Mouse (Mus musculus): ENCODE data around the gene Brdt.

The Brdt gene

GRCm38 (mm10) chr5:107330916-107331421 is at the start of gene Brdt:
Gene Brdt (plus strand): TSS chr5:107331159.
- DNase-seq (ENCODE audit: low read depth) = no peak

DNA sequence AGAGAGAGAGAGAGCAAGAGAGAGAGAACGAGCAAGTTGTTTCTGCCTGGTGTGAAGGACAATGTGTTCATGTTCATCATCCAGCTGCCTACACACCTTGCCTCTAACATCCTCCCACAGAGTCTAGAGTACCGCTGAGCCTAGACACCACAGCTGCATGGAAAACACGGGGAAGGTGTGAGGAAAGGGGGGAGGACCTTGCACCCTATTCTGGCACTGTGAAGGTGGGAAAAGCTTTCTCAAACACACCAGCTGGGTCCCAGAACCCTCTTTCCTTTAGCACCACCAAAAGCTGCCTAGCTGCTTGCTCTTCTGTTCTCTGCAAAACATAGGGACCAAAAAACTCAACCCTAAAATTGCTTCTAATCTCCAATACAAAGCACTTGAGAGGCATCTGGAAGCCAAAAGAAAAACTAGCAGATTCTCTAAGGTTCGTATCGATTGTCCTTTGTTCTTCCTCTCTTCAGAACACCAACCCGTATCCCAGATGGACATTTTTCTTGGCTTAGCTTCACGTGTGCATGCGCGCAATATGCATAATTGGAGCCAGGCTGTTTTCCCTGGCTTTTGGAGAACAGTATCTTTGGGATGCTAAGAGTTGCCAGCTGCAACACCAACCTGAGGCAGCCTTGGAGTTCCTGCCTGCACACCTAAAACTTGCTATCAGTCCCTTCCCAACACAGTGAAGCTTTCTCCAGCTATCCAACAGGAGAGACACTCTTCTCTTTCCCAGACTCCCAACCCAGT is 48.2 kb upstream of the Brdt start:
- DNase-seq (ENCODE audit: low read depth) = no peak

DNA sequence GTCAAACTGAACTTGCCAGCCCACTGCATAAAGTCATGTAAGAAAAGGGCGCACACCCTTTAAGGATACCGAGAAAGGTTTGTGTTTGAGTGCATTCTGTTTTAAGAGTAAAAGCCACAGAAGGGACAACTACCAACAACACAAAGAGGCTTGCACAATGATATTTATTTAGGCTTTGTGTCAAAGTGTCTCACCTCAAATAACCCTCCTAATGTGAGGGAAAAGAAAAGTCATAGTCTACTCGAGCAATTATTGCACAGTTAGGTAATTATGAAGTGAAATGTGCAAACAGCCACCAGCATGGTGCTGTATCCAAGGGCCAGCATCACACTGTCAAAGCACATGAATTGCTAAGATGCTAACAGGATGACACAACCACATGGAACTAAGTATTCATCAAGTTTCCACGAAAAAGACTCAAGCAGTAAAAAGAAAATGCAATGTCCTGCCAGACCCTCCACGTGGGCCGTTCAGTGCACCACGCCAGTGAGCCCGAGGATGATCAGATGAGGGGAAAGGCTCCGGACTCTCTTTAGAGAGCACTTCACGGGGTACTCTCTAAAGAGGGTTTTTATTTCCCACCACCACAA is 46.9 kb upstream of the Brdt start:
- DNase-seq (ENCODE audit: low read depth) = no peak

DNA sequence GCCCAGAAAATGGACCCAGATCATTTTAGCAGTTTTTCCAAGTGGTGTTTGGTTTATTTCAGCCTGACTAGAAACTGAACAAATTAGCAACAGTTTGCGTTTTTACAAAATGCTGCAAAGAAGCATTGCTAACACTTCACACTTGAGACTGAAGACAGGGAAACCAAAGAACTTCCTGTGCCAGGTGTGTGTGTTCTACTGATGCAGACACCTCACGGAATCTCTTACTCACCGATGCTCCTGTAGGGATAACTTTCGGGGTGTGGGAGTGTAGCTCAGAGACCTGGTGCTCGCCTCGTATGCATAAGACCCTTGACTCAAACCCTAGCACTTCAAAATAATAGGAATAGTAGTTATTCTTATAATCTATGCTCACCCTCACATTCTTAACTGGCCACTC is 45.4 kb upstream of the Brdt start:
- DNase-seq (ENCODE audit: low read depth) = no peak

- peak; percentile 83 for DNase-seq (ENCODE audit: low read depth)
Measured at GRCm38 (mm10) chr5:107287254-107287907, 43.6 kb upstream of the Brdt start.

DNA sequence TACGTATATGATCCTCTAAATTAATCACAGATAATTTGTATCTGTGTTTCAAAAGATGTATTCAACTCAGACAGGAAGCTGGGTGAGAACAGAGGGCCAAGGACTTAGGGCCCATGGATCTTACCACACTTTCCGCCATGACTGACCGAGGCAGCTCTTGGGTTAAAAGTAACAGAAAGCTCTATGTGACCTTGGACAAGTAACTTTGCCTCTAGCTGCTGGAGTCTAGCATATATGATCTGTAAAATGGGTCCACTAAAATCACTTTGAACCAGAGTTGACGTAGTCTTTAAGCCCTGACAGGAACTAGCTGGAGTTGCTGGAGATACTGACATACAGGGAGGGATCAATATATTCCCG is 43.1 kb upstream of the Brdt start:
- DNase-seq (ENCODE audit: low read depth) = peak; percentile 33

GRCm38 (mm10) chr5:107288427-107289233 is 42.3 kb upstream of the Brdt start:
- peak; percentile 59 for DNase-seq (ENCODE audit: low read depth)

GRCm38 (mm10) chr5:107289234-107289764 is 41.7 kb upstream of the Brdt start, which contains the start of gene Tgfbr3:
Gene Tgfbr3 (minus strand): TSS chr5:107289629.
- peak; percentile 44 for DNase-seq (ENCODE audit: low read depth)

DNA sequence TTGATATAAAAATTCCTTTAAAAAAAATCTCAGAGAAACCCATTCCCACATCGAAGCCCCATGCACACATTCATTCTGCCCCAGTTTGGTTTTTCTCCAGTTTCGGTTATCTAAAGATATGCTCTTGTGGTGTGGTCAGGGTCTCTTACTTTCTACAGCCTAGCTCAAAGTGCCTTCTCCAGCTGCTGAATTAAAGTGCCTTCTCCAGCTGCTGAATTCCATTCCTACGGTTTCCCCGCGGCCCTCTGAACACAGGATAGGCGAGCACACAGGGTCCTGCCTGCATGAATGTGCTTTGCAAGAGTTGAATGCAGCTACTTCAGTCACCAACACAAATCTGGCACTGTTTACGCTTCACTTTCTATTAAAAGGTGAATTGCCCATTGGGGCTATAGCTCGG is 41.0 kb upstream of the Brdt start:
- DNase-seq (ENCODE audit: low read depth) = no peak

DNA sequence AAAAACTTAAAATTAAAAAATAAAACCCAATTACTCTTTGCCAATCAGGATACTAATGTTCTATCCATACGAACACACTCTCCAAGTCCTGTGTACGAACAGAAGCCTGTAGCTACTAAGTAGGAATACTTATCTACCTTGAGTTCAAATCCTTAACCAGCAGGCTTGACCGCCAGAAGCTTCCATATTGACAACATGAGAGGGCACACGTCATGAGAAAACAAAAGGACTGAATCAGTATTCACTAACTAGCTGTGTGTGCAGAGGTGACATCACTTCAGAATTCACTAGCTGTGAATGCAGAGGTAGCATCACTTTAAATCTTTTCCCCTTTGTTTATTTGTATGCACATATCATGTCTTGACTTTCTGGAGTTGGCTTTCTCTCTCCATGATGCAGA is 36.9 kb upstream of the Brdt start:
- DNase-seq (ENCODE audit: low read depth) = no peak

- no peak for DNase-seq (ENCODE audit: low read depth)
Measured at GRCm38 (mm10) chr5:107295061-107295816, 35.7 kb upstream of the Brdt start.

DNA sequence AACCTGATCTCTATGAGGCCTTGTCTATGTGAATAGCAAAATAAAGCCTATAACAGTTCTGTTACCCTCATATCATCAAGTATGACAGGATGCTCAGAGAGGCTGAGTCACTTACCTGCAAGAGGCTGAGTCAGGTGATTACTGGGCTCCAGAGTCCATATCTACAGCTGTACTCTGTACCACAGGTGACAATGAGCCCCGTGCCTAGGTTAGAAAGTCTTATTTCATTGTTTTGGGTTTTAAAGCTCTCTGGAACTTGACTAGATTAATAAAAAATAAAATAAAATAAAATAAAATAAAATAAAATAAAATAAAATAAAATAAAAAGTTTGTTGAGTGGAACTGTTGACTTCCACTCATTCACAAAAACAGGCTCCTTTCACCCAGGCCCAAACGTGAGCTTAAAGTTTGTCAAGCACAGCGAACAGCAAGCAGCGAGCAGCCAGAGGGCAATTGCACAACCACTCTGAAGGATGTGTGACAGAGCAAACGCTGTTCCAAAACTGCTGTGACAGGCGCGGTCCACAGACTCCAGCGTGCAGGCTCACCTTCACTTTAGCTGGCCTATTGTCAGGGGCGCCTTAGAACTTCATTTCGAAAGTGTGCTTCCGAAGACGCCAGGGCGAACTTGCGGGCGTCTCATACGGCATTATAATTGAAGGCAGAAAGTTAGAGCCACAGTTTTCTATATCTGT is 35.0 kb upstream of the Brdt start:
- DNase-seq (ENCODE audit: low read depth) = no peak

GRCm38 (mm10) chr5:107296512-107297322 is 34.2 kb upstream of the Brdt start:
- no peak for DNase-seq (ENCODE audit: low read depth)

- DNase-seq (ENCODE audit: low read depth) = no peak
Measured at GRCm38 (mm10) chr5:107298854-107299253, 32.1 kb upstream of the Brdt start.

GRCm38 (mm10) chr5:107303350-107303861 is 27.6 kb upstream of the Brdt start:
- peak; percentile 17 for DNase-seq (ENCODE audit: low read depth)

DNA sequence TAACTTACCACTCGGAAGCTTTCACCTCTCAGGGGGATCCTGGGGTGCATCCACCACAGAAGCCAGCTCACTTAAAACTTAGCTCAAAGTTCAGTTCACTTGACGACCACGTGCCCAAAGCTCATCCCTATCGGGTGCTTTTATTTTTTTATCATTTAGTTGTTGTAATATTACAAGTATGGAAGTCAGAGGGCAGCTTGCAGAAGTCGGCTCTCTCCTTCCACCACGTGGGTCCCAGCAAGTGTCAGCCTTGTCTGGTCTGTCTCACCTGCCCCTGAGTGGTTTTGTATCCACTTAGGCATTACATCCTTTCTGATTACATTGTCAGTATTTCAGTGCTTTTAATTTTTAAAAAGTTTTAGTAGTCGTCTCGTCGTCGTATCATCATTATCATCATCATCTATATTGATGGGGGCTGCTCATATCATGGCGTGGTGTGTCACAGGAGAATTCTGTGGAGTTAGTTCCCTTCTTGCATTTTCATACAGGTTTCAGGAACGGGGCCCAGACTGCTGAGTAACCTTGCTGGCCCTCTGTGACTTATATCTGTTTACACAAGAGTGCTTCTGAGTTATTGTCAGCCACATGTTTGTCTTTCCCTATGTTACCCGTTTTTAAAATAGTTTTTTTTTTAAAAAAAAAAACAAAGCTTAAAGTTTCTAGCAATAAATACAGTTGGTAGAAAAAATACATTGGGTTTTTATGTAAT is 26.7 kb upstream of the Brdt start:
- DNase-seq (ENCODE audit: low read depth) = no peak

GRCm38 (mm10) chr5:107307432-107307831 is 23.5 kb upstream of the Brdt start:
- DNase-seq (ENCODE audit: low read depth) = no peak

GRCm38 (mm10) chr5:107317141-107317540 is 13.8 kb upstream of the Brdt start:
- DNase-seq (ENCODE audit: low read depth) = no peak

- DNase-seq (ENCODE audit: low read depth) = peak; percentile 46
Measured at GRCm38 (mm10) chr5:107320703-107321102, 10.3 kb upstream of the Brdt start.
